Mouse (Mus musculus) hindbrain, postnatal 0 days (tissue): Measurements from ENCODE around the gene Ncor2. TPM values are rescaled to one million over a fixed set of nuclear protein-coding genes. Genes with fewer than 3 reads are reported as not detected.
"Not testable (repeated sequence)": the region's sequence is repeated elsewhere in the genome, so short reads cannot be mapped to it uniquely, and the experiment has no call there.

ENCODE experiments used
- ATAC-seq: fragments of 200-750 bp; cut with Nextera tagmentation; 2 replicates; pipeline ENCODE4 v1.8.0; 2017; ENCODE audit warnings: mild to moderate bottlenecking, moderate TSS enrichment, moderate library complexity
- DNase-seq: peaks from one replicate; pipeline ENCODE4 v3.0.0-alpha.2; 2015; ENCODE audit warnings: low spot score
- H3K27ac ChIP-seq: fragments of 300-500 bp; sonication (generic); 2 replicates; pipeline ENCODE4 v1.5.1; 2014; ENCODE audit warnings: mild to moderate bottlenecking
- H3K27me3 ChIP-seq: fragments of 300-500 bp; sonication (generic); 2 replicates; pipeline ENCODE4 v1.6.1; 2014; ENCODE audit warnings: low read length, mixed read lengths; ENCODE audit not compliant: insufficient read depth
- H3K36me3 ChIP-seq: fragments of 300-500 bp; sonication (generic); 2 replicates; pipeline ENCODE4 v1.6.1; 2014; ENCODE audit warnings: low read length, mixed read lengths; ENCODE audit not compliant: insufficient read depth
- H3K4me1 ChIP-seq: fragments of 300-500 bp; sonication (generic); 2 replicates; pipeline ENCODE4 v1.6.1; 2014; ENCODE audit warnings: antibody characterized with exemption, low read length, mixed read lengths; ENCODE audit not compliant: insufficient read depth
- H3K4me2 ChIP-seq: fragments of 300-500 bp; sonication (generic); 2 replicates; pipeline ENCODE4 v1.6.1; 2014; ENCODE audit warnings: low read depth, mild to moderate bottlenecking, low read length, moderate library complexity, mixed read lengths
- H3K4me3 ChIP-seq: fragments of 300-500 bp; sonication (generic); 2 replicates; pipeline ENCODE4 v1.5.1; 2014; ENCODE audit warnings: low read length
- H3K9ac ChIP-seq: fragments of 300-500 bp; sonication (generic); replicated peaks from 2 replicates; pipeline ENCODE4 v1.6.1; 2014; ENCODE audit warnings: mild to moderate bottlenecking, low read length, moderate library complexity, mixed read lengths
- H3K9me3 ChIP-seq: fragments of 300-500 bp; sonication (generic); 2 replicates; pipeline ENCODE4 v1.6.1; 2016; ENCODE audit warnings: low read length, mixed read lengths
- CTCF ChIP-seq: IDR thresholded peaks from 2 replicates; pipeline ENCODE4 v1.5.1; 2016; ENCODE audit warnings: antibody characterized with exemption, control low read depth, low read depth
- WGBS: fragments of 180-500 bp; shearing (Covaris S2); extraction: QIAGEN DNeasy Blood & Tissue Kit; methylation state at CpG from one replicate; pipeline ENCODE4 v1.1.7; 2014; 5-methylcytosine and 5-hydroxymethylcytosine counted together
- polyA plus RNA-seq: library from polyadenylated mRNA; unstranded; fragments of >200 nt; fragmentation: Nextera tagmentation; extraction: Ambion mirVana; gene quantifications from 2 replicates; pipeline ENCODE4 v1.2.1, GENCODE M21; 2015
- total RNA-seq: library from RNA; depleted of rRNA; stranded (reverse); fragments of >200 nt; gene quantifications from 2 replicates; pipeline ENCODE4 v1.2.3, GENCODE M21; 2014

Ncor2 gene
- total and polyA plus RNA-seq, 2 experiments from 2014 or later, result 22.7 to 35.4 TPM

- DNase-seq (peak; percentile 27), ATAC-seq (no peak)
- Histone ChIP-seq H3K4me3 (no peak overlapping the region), H3K27me3 (no peaks in the 10 kb centered on the region), H3K4me1 (peaks cover 31% of the 10 kb centered on the region), H3K27ac (peak overlapping the region; percentile 42), H3K4me2 (no peak overlapping the region), H3K9ac (no peak overlapping the region), H3K9me3 (no peaks in the 10 kb centered on the region), H3K36me3 (no peaks in the 10 kb centered on the region)
- WGBS, result 35% methylated on average over 9 of the region's 9 CpGs
- no peak for TF ChIP-seq CTCF
These were observed 38.6 kb upstream of the Ncor2 start for GRCm38 (mm10) chr5:125217426-125218170.

GRCm38 (mm10) chr5:125215930-125216459 lies 37.0 kb upstream of the Ncor2 start:
- DNase-seq, result peak; percentile 92
- Histone ChIP-seq H3K27me3 (no peaks in the 10 kb centered on the region), H3K9me3 (no peaks in the 10 kb centered on the region), H3K27ac (peak overlapping the region; percentile 92), H3K9ac (peak overlapping the region; percentile 31), H3K4me2 (peak overlapping the region; percentile 44), H3K4me1 (peaks cover 20% of the 10 kb centered on the region; the same call in 1 of the 2 replicates), H3K4me3 (0 out of 2 replicates have a peak overlapping the region, but pooled peaks have one; percentile 7), H3K36me3 (no peaks in the 10 kb centered on the region)
- peak; percentile 88 for ATAC-seq
- no peak for TF ChIP-seq CTCF
- 4% methylated on average over 24 of the region's 24 CpGs for WGBS

GRCm38 (mm10) chr5:125215346-125215929 lies 36.4 kb upstream of the Ncor2 start:
- Histone ChIP-seq H3K4me1 (peaks cover 20% of the 10 kb centered on the region; the same call in 1 of the 2 replicates), H3K27me3 (no peaks in the 10 kb centered on the region), H3K4me3 (0 out of 2 replicates have a peak overlapping the region, but pooled peaks have one; percentile 7), H3K9ac (peak overlapping the region; percentile 31; the same call in 1 of the 2 replicates), H3K9me3 (no peaks in the 10 kb centered on the region), H3K27ac (peak overlapping the region; percentile 92), H3K36me3 (no peaks in the 10 kb centered on the region), H3K4me2 (peak overlapping the region; percentile 44)
- WGBS, result 14% methylated on average over 10 of the region's 11 CpGs
- peak; percentile 13; the same call in 1 of the 2 replicates for ATAC-seq
- TF ChIP-seq CTCF, result no peak
- DNase-seq, result peak; percentile 71

GRCm38 (mm10) chr5:125214064-125214463 lies 35.0 kb upstream of the Ncor2 start:
- 89% methylated on average over 6 of the region's 6 CpGs for WGBS
- ATAC-seq (no peak), DNase-seq (no peak)
- Histone ChIP-seq H3K4me2 (no peak overlapping the region), H3K9ac (no peak overlapping the region), H3K4me3 (no peak overlapping the region), H3K9me3 (no peaks in the 10 kb centered on the region), H3K36me3 (no peaks in the 10 kb centered on the region), H3K27ac (no peak overlapping the region), H3K27me3 (no peaks in the 10 kb centered on the region), H3K4me1 (peaks cover 20% of the 10 kb centered on the region; the same call in 1 of the 2 replicates)
- TF ChIP-seq CTCF, result no peak

DNA sequence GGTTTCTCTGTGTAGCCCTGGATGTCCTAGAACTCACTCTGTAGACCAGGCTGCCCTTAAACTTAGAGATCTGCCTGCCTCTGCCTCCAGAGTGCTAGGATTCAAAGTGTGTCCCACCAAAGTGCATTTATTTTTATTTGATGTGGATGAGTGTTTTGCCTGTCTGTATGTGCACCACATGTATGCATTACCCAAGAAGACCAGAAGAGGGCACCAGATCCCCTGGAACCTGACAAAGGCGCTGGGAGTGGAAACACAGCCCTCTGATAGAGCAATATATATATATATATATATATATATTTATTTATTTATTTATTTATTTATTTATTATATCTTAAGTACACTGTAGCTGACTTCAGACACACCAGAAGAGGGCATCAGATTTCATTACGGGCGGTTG lies 25.9 kb upstream of the Ncor2 start:
- peaks cover 23% of the 10 kb centered on the region for H3K4me1 ChIP-seq
- H3K27ac ChIP-seq, H3K27me3 ChIP-seq, H3K4me3 ChIP-seq, H3K36me3 ChIP-seq, H3K9ac ChIP-seq, H3K9me3 ChIP-seq, ATAC-seq, H3K4me2 ChIP-seq: not testable (repeated sequence)
- TF ChIP-seq CTCF, result peak; percentile 58
- WGBS, result 89% methylated on average over 3 of the region's 3 CpGs
- DNase-seq, result peak; percentile 45

- Histone ChIP-seq H3K4me2 (no peak overlapping the region), H3K9ac (no peak overlapping the region), H3K9me3 (no peaks in the 10 kb centered on the region), H3K27ac (peak overlapping the region; percentile 77; the same call in 1 of the 2 replicates), H3K4me3 (no peak overlapping the region), H3K27me3 (no peaks in the 10 kb centered on the region), H3K4me1 (peaks cover 23% of the 10 kb centered on the region), H3K36me3 (no peaks in the 10 kb centered on the region)
- 54% methylated on average over 11 of the region's 11 CpGs for WGBS
- TF ChIP-seq CTCF, result no peak
- ATAC-seq (no peak), DNase-seq (peak; percentile 36)
These were observed 25.3 kb upstream of the Ncor2 start for GRCm38 (mm10) chr5:125204199-125204815.
